Mouse (Mus musculus) forebrain, embryonic 12.5 days (tissue): ENCODE data around the gene Cspg4. TPM values are rescaled to one million over a fixed set of nuclear protein-coding genes. Genes with fewer than 3 reads are reported as not detected.
A peak's percentile ranks its signal among the peaks of the same experiment; 100 is the strongest.

Experiments
- ATAC-seq: fragments of 200-750 bp; cut with Nextera tagmentation; 2 replicates; pipeline ENCODE4 v1.8.0; 2017; ENCODE audit warnings: moderate TSS enrichment; ENCODE audit not compliant: low FRiP score
- H3K27ac ChIP-seq: fragments of 300-500 bp; sonication (generic); 2 replicates; pipeline ENCODE4 v1.5.1; 2016; ENCODE audit warnings: mild to moderate bottlenecking
- H3K27me3 ChIP-seq: fragments of 300-500 bp; sonication (generic); 2 replicates; pipeline ENCODE4 v1.6.1; 2016; ENCODE audit warnings: mild to moderate bottlenecking
- H3K36me3 ChIP-seq: fragments of 300-500 bp; sonication (generic); replicated peaks from 2 replicates; pipeline ENCODE4 v1.6.1; 2016; ENCODE audit warnings: mild to moderate bottlenecking
- H3K4me1 ChIP-seq: fragments of 300-500 bp; sonication (generic); 2 replicates; pipeline ENCODE4 v1.6.1; 2016
- H3K4me2 ChIP-seq: fragments of 300-500 bp; sonication (generic); 2 replicates; pipeline ENCODE4 v1.6.1; 2016; ENCODE audit warnings: mild to moderate bottlenecking, moderate library complexity
- H3K4me3 ChIP-seq: fragments of 300-500 bp; sonication (generic); replicated peaks from 2 replicates; pipeline ENCODE4 v1.5.1; 2016; ENCODE audit warnings: mild to moderate bottlenecking
- H3K9ac ChIP-seq: fragments of 300-500 bp; sonication (generic); 2 replicates; pipeline ENCODE4 v1.6.1; 2016; ENCODE audit warnings: mild to moderate bottlenecking
- H3K9me3 ChIP-seq: fragments of 300-500 bp; sonication (generic); 2 replicates; pipeline ENCODE4 v1.6.1; 2016
- WGBS: fragments of 180-500 bp; shearing (Covaris S2); methylation state at CpG from one replicate; pipeline ENCODE4 v1.1.7; 2016; 5-methylcytosine and 5-hydroxymethylcytosine counted together
- polyA plus RNA-seq: library from polyadenylated mRNA; unstranded; fragments of >200 nt; fragmentation: Nextera tagmentation; extraction: Ambion mirVana; gene quantifications from 2 replicates; pipeline ENCODE4 v1.2.1, GENCODE M21; 2016

The Cspg4 gene
- polyA plus RNA-seq, 1 experiment from 2014 or later = 3.0 TPM

DNA sequence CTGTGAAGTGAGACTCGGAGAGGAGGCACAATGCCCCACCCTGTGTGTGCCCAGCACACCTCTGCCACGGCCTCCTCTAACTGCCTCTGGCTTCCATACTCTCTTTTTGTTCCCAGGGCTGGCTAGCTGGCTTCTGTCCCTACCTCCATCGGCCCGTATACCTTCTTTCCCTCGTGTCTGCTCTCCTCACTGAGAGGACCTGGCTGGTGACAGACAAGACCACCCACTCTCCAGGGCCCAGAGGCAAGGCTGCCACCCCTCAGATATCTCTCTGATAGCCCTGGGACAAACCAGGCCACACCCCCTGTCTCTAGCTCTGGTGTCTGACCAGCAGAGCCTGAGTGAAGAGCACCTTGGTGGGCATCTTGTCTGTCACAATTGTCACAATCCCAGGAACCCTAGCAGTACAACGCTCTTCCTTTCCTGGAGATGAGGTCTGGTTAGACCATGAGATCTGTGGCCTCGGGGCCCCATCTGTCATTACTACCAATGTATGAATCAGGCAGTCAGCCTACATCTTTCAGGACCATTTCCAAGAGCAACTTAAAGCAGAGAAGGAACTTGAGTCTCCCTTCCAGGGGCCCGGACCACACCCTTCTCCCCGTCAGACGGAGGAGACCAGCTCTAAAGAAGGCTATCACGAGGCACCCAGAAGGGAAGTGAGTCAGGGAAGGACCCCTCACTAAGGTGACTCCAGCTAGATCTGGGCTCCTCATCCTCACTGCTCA, 1.0 kb downstream of the Cspg4 start:
- Histone ChIP-seq H3K36me3 (no peaks in the 10 kb centered on the region), H3K27me3 (peaks cover 41% of the 10 kb centered on the region), H3K4me1 (peaks cover 22% of the 10 kb centered on the region), H3K27ac (no peak overlapping the region), H3K9ac (no peak overlapping the region), H3K4me3 (no peak overlapping the region), H3K9me3 (no peaks in the 10 kb centered on the region), H3K4me2 (peak overlapping the region; percentile 50)
- 82% methylated on average over 11 of the region's 11 CpGs for WGBS
- ATAC-seq = no peak

DNA sequence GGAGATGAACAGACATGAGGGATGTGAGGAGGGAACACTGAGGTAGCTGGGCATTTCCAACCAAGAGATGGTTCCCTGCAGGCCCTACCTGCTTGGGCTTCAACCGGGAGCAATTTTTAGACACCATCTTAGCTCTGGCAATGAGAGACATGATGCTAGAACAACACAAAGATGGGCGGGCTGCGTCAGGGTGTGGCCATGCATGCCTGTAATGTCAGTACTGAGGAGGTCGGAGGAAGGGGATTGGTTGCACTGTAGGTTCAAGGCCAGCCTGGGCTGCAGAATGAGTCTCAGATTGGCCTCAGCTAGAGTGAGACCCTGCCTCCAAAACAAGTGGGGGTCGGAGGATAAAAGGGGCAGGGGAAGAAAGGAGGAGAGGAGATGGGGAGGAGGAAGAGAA, 1.6 kb downstream of the Cspg4 start:
- 0 out of 2 replicates have a peak overlapping the region, but pooled peaks have one; percentile 3 for H3K9ac ChIP-seq

DNA sequence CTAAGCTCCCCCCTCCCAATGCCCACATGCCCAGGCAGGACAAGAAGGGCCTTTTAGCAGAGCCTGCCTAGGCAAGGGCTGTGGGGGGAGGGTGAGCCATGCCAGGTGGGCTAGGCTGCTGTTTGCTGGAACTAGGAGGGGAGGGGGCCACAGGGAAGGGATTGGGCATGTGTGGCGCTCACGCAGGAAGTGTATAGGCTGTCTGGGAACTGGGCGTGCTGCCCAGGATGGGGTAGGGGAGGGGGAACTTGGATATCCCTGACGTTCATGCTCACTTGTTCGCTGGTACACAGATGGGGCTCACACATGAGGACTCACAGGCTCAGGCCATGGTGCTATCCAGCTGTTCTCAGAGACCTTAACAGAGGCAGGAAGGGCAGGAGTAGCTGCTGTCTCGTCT, 3.5 kb downstream of the Cspg4 start:
- H3K9ac ChIP-seq = no peak overlapping the region
- H3K27ac ChIP-seq = peak overlapping the region; percentile 61; the same call in 1 of the 2 replicates
- H3K4me2 ChIP-seq = no peak overlapping the region; the same call in 1 of the 2 replicates
- no peaks in the 10 kb centered on the region for H3K36me3 ChIP-seq
- WGBS = 43% methylated on average over 6 of the region's 6 CpGs
- H3K9me3 ChIP-seq = no peaks in the 10 kb centered on the region
- H3K4me3 ChIP-seq = no peak overlapping the region
- H3K27me3 ChIP-seq = peaks cover 33% of the 10 kb centered on the region
- H3K4me1 ChIP-seq = peaks cover 22% of the 10 kb centered on the region
- ATAC-seq = peak; percentile 82; the same call in 1 of the 2 replicates

More for the DNA sequence above, 1.6 kb downstream of the Cspg4 start:
- Histone ChIP-seq H3K9me3 (no peaks in the 10 kb centered on the region), H3K36me3 (no peaks in the 10 kb centered on the region), H3K27me3 (peaks cover 41% of the 10 kb centered on the region), H3K27ac (no peak overlapping the region), H3K4me1 (peaks cover 22% of the 10 kb centered on the region), H3K4me2 (no peak overlapping the region), H3K4me3 (no peak overlapping the region)
- 77% methylated on average over 5 of the region's 5 CpGs for WGBS
- no peak for ATAC-seq

DNA sequence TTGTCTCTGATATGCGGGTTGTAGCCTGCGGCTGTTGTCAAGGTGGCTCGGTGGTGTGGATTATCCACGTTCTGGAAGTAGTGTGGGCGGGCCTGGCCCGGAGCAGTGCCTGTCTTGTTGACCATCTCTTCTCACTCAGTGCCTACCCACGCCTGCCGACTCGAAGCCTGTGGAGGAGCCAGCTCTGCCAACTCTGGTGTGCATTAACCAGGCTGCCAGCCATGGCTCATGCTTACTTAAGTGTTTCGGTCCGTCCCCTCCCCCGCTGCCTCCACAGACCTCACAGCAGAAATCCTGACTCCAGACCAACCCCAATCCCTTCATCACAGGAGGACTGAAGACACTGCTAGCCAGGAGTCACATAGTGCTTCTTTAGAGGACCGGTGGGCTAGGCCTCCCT, 4.7 kb downstream of the Cspg4 start:
- Histone ChIP-seq H3K4me2 (no peak overlapping the region), H3K9ac (no peak overlapping the region), H3K9me3 (no peaks in the 10 kb centered on the region), H3K27me3 (peaks cover 23% of the 10 kb centered on the region), H3K36me3 (no peaks in the 10 kb centered on the region), H3K4me3 (no peak overlapping the region), H3K27ac (no peak overlapping the region), H3K4me1 (peaks cover 16% of the 10 kb centered on the region)
- ATAC-seq = no peak
- 83% methylated on average over 13 of the region's 13 CpGs for WGBS

DNA sequence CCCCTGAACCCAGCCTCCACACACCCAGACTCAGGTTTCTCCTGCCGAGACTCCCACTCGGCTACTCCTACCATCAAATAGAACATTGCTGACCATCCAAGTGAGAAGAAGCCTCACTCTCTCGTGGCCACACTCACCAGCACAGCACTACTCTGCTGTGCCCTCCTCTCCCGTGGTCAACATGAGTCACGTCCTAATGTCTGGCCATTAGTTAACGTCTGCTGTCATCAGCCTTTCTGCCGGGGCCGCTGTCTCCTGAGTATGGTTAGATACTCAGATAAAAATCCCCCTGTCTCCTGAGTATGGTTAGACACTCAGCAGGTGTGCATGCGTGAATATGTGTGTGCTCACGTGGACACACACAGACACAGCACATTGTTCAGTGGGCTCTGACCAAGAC, 5.9 kb downstream of the Cspg4 start:
- Histone ChIP-seq H3K4me3 (no peak overlapping the region), H3K27me3 (peaks cover 10% of the 10 kb centered on the region), H3K4me1 (peaks cover 10% of the 10 kb centered on the region), H3K4me2 (no peak overlapping the region), H3K27ac (no peak overlapping the region), H3K36me3 (no peaks in the 10 kb centered on the region), H3K9ac (no peak overlapping the region), H3K9me3 (no peaks in the 10 kb centered on the region)
- 87% methylated on average over 10 of the region's 10 CpGs for WGBS
- no peak for ATAC-seq

DNA sequence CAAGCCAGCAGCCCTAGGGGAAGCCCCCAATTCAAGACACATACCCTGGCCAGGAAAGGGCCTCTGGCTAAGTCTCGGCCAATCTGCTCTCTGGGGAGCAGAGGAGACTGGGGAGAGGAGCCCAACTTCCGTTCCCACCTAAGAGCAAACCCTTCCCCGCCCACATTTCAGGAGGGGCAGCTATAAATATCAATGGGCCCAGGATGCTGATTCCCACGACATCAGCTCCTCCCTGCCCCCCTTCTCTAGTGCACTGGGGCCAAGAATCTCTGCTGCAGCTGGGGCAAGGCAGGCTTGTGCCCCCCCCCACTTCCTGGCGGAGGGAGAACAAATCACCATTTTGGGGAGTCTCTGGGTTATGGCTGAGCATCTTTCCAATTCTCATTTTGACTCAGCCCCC, 6.4 kb downstream of the Cspg4 start:
- Histone ChIP-seq H3K4me2 (no peak overlapping the region), H3K27ac (no peak overlapping the region), H3K36me3 (no peaks in the 10 kb centered on the region), H3K9me3 (no peaks in the 10 kb centered on the region), H3K4me1 (peaks cover 10% of the 10 kb centered on the region), H3K9ac (no peak overlapping the region), H3K27me3 (peaks cover 6% of the 10 kb centered on the region), H3K4me3 (no peak overlapping the region)
- WGBS = 67% methylated on average over 5 of the region's 5 CpGs
- ATAC-seq = no peak

DNA sequence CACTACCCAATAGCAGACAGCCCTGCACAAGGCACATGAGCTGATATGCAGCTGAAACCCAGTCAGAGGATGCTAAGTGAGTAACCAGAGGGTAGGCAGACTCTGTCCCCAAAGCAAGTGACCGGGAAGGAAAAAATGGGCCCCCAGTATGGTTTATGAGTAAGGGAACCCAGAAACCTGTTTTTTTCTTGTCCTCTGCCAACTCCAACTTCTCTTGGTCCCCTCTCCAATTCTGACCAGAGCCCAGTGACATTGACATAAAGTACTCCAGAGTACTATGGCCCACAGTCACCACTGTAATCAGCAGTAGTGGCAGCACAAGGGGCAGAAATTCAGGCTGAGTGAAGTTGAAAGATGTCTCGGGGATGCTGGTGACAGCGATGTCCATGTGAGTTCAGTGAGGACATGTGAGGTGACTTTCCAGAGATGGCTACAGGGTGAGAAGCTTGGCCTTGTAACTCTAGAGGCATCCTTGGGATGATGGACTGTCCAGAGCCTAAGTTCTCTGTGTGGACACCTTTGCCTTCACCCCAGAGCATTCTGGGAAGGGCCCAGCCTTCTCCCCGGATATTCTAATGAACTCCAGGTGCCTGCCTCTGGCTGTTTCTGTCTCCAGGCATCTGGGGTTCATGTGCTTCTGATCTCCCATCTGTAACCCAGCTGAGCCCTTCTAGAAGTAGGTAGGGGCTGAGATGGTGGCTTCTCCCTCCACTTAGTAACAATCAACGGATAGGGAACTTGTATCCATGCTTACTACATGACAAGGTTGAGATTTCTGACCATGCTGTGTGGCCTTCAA, 7.5 kb downstream of the Cspg4 start:
- no peak overlapping the region for H3K9ac ChIP-seq
- peaks cover 10% of the 10 kb centered on the region for H3K4me1 ChIP-seq
- no peak overlapping the region for H3K4me3 ChIP-seq
- H3K9me3 ChIP-seq = no peaks in the 10 kb centered on the region
- 83% methylated on average over 5 of the region's 5 CpGs for WGBS
- no peak for ATAC-seq
- H3K27ac ChIP-seq = no peak overlapping the region
- no peaks in the 10 kb centered on the region; the same call in 1 of the 2 replicates for H3K27me3 ChIP-seq
- no peak overlapping the region for H3K4me2 ChIP-seq
- H3K36me3 ChIP-seq = no peaks in the 10 kb centered on the region

DNA sequence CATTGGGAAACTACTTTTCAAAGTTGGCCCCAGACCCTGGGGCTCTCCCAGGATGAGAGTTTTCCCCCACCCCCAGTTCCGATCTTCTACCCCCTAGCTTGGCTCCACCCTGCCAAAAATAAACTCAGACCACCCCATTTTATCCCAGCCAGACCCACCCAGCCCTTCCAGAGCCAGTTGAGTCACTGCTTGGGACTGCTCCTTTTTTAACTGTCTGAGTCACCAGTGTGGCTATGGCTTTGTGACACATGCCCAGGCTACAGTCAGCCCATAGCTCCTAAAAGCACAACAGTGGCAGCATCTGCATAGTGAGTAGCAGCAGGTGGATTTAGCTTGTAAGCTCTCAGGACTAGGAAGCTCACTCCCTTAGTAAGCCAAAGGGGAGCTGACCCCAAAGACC, 8.3 kb downstream of the Cspg4 start:
- H3K4me2 ChIP-seq = no peak overlapping the region
- H3K4me1 ChIP-seq = peaks cover 7% of the 10 kb centered on the region
- no peak overlapping the region for H3K27ac ChIP-seq
- H3K36me3 ChIP-seq = no peaks in the 10 kb centered on the region
- H3K9ac ChIP-seq = no peak overlapping the region
- no peak overlapping the region for H3K4me3 ChIP-seq
- no peaks in the 10 kb centered on the region for H3K27me3 ChIP-seq
- no peak for ATAC-seq
- 77% methylated on average over 1 of the region's 1 CpGs for WGBS
- H3K9me3 ChIP-seq = no peaks in the 10 kb centered on the region

DNA sequence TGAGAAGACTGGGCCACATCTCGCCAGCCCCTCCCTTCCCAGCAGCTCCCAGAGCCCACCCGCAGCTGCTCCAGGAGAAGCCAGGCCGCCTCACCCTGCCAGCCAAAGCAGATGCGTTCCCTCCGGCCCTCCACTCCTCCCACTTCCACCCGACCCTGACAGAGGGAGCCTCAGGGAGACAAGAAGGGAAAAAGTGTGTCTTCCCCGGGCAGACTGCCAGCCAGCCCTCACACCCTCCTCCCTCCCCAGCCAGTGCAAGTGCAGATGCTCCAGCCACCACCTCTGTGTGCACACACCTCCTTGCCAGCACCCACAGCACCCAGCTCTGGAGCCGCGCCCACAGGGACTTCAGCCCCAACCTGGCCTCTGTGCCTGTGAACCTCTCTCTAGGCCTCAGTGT, 12.0 kb downstream of the Cspg4 start:
- no peak for ATAC-seq
- no peaks in the 10 kb centered on the region; the same call in 1 of the 2 replicates for H3K4me1 ChIP-seq

DNA sequence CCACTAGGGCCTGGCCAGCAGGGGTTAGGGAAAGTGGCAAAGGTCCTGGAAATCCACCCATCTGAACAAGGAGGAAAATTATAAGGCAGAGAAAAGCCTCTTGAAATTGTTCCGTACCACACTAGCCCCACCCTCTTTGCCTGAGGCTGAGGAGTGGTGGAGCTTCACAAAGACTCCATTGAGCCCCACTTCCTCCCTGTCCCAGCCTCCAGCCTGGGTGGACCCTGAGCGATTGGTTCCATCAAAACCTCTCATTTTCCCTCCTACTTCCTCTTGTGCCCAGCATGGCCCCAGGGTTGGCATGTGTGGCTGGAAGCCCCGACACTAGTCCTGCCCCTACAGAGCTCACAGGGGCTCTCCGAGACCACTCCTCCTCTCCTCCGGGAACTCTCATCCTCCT, 12.5 kb downstream of the Cspg4 start:
- 83% methylated on average over 5 of the region's 5 CpGs for WGBS
- H3K9ac ChIP-seq = no peak overlapping the region
- no peak overlapping the region for H3K27ac ChIP-seq
- ATAC-seq = no peak
- H3K4me1 ChIP-seq = no peaks in the 10 kb centered on the region; the same call in 1 of the 2 replicates
- no peaks in the 10 kb centered on the region for H3K36me3 ChIP-seq
- H3K9me3 ChIP-seq = no peaks in the 10 kb centered on the region
- H3K4me3 ChIP-seq = no peak overlapping the region
- no peaks in the 10 kb centered on the region for H3K27me3 ChIP-seq
- no peak overlapping the region for H3K4me2 ChIP-seq

More for the DNA sequence above, 12.0 kb downstream of the Cspg4 start:
- H3K9ac ChIP-seq = no peak overlapping the region
- no peak overlapping the region for H3K4me2 ChIP-seq
- no peaks in the 10 kb centered on the region for H3K36me3 ChIP-seq
- H3K4me3 ChIP-seq = no peak overlapping the region
- no peaks in the 10 kb centered on the region for H3K27me3 ChIP-seq
- no peaks in the 10 kb centered on the region for H3K9me3 ChIP-seq
- H3K27ac ChIP-seq = no peak overlapping the region
- WGBS = 63% methylated on average over 9 of the region's 9 CpGs

DNA sequence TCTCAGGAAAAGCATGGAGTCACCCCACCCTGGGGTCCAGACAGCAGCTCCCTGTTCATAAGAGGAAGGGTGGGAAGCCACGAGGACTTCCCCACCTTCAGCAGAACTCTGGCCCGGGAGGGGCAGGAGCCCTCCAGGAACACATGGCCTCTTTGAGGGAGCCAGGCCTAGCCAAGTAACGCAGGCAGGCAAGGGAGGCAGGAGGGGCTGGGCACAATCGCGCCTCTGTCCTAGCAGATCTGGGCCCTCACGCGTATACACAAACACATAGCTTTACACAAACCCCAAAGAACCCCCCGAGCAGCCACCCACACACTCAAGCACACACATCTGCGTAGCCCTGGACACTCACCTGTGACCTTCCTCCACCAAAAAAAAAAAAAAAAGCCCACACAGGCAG, 16.0 kb downstream of the Cspg4 start:
- no peaks in the 10 kb centered on the region for H3K27me3 ChIP-seq
- H3K9me3 ChIP-seq = no peaks in the 10 kb centered on the region
- no peaks in the 10 kb centered on the region; the same call in 1 of the 2 replicates for H3K4me1 ChIP-seq
- no peak overlapping the region for H3K4me3 ChIP-seq
- H3K27ac ChIP-seq = no peak overlapping the region
- no peak for ATAC-seq
- H3K9ac ChIP-seq = no peak overlapping the region
- no peaks in the 10 kb centered on the region for H3K36me3 ChIP-seq
- WGBS = 60% methylated on average over 9 of the region's 9 CpGs
- no peak overlapping the region for H3K4me2 ChIP-seq

DNA sequence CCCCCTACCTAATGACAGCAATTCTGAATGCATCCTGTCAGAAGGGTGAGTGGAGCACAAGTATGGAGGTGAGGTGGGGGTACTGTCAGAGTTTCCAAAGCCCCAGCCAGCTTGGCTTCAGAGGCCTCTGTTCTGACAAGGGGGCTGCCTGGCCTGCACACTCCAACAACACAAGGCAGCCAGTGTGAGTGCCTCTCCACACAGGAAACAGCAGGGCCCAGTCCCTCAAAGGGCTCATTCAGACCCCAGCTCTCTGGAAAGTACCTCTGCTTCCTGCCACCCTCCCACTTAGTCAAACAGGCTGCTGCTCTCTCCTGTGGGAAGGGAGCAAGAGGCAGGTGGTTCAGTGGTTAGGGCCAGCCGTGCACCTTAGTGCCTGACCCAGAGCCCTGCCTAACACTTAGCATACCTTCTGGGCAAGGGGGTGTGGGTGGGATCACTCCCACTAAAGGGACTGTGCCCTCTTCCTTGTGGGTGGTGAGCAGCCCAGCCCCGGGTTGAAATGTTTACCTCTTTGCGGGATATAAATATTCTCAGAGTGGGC, 16.8 kb downstream of the Cspg4 start:
- Histone ChIP-seq H3K4me1 (no peaks in the 10 kb centered on the region; the same call in 1 of the 2 replicates), H3K9me3 (no peaks in the 10 kb centered on the region), H3K36me3 (no peaks in the 10 kb centered on the region), H3K27me3 (no peaks in the 10 kb centered on the region), H3K4me2 (no peak overlapping the region), H3K27ac (no peak overlapping the region), H3K4me3 (no peak overlapping the region), H3K9ac (no peak overlapping the region)
- WGBS = 88% methylated on average over 3 of the region's 3 CpGs
- ATAC-seq = no peak
